Mouse (Mus musculus) testis, adult 2 months (tissue): ENCODE data around the gene Asic1. TPM values are rescaled to one million over a fixed set of nuclear protein-coding genes. Genes with fewer than 3 reads are reported as not detected.

Experiments used
- H3K27ac ChIP-seq: fragments of 200-500 bp; 2 replicates; pipeline ENCODE4 v1.5.1; 2012; ENCODE audit warnings: low read depth, low read length; ENCODE audit not compliant: control insufficient read depth, insufficient read depth
- H3K27me3 ChIP-seq: fragments of 200-500 bp; 2 replicates; pipeline ENCODE4 v1.6.1; 2012; ENCODE audit warnings: mild to moderate bottlenecking, low read length, moderate library complexity; ENCODE audit not compliant: control insufficient read depth, insufficient read depth
- H3K36me3 ChIP-seq: fragments of 200-500 bp; 2 replicates; pipeline ENCODE4 v1.6.1; 2012; ENCODE audit warnings: mild to moderate bottlenecking, low read length; ENCODE audit not compliant: control insufficient read depth, insufficient read depth
- H3K4me1 ChIP-seq: fragments of 200-500 bp; 2 replicates; pipeline ENCODE4 v1.6.1; 2012; ENCODE audit warnings: low read length; ENCODE audit not compliant: control insufficient read depth, insufficient read depth
- H3K4me3 ChIP-seq: fragments of 200-500 bp; 2 replicates; pipeline ENCODE4 v1.5.1; 2012; ENCODE audit warnings: low read depth, mild to moderate bottlenecking, low read length, moderate library complexity, mixed read lengths; ENCODE audit not compliant: control insufficient read depth
- CTCF ChIP-seq: fragments of 200-500 bp; IDR thresholded peaks from 2 replicates; pipeline ENCODE4 v1.5.1; 2012; ENCODE audit warnings: low read depth, mild to moderate bottlenecking, inconsistent platforms, low read length, moderate library complexity; ENCODE audit not compliant: control insufficient read depth, insufficient read depth, insufficient replicate concordance
- POLR2A ChIP-seq: fragments of 200-500 bp; IDR thresholded peaks from 2 replicates; pipeline ENCODE4 v1.6.1; 2012; ENCODE audit warnings: low read depth, mild to moderate bottlenecking, inconsistent platforms, low read length, moderate library complexity; ENCODE audit not compliant: control insufficient read depth
- polyA plus RNA-seq: library from polyadenylated mRNA; depleted of rRNA; stranded (reverse); fragments of >200 nt; gene quantifications from 2 replicates; pipeline ENCODE4 v1.2.3, GENCODE M21; 2012

The Asic1 gene
- polyA plus RNA-seq, 1 experiment, result 0.16 TPM

GRCm38 (mm10) chr15:99674866-99675265 is 4.7 kb downstream of the Asic1 start:
- Histone ChIP-seq H3K4me1 (peaks cover 10% of the 10 kb centered on the region), H3K27me3 (no peaks in the 10 kb centered on the region), H3K4me3 (no peak overlapping the region), H3K27ac (no peak overlapping the region), H3K36me3 (no peaks in the 10 kb centered on the region)
- TF ChIP-seq POLR2A (no peak), CTCF (no peak)

GRCm38 (mm10) chr15:99677089-99677488 is 6.9 kb downstream of the Asic1 start:
- peaks cover 2% of the 10 kb centered on the region for H3K4me1 ChIP-seq
- TF ChIP-seq POLR2A, result no peak
- TF ChIP-seq CTCF, result no peak
- no peak overlapping the region for H3K27ac ChIP-seq
- H3K36me3 ChIP-seq, result no peaks in the 10 kb centered on the region
- no peak overlapping the region for H3K4me3 ChIP-seq
- H3K27me3 ChIP-seq, result no peaks in the 10 kb centered on the region

GRCm38 (mm10) chr15:99678063-99678800 is 8.1 kb downstream of the Asic1 start:
- TF ChIP-seq CTCF, result no peak
- TF ChIP-seq POLR2A, result no peak
- H3K27me3 ChIP-seq, result no peaks in the 10 kb centered on the region
- H3K27ac ChIP-seq, result no peak overlapping the region
- no peak overlapping the region for H3K4me3 ChIP-seq
- peaks cover 2% of the 10 kb centered on the region for H3K4me1 ChIP-seq
- H3K36me3 ChIP-seq, result no peaks in the 10 kb centered on the region

- Histone ChIP-seq H3K27me3 (no peaks in the 10 kb centered on the region), H3K4me1 (peaks cover 2% of the 10 kb centered on the region), H3K27ac (no peak overlapping the region), H3K4me3 (no peak overlapping the region), H3K36me3 (no peaks in the 10 kb centered on the region)
- no peak for TF ChIP-seq POLR2A
Measured at GRCm38 (mm10) chr15:99679008-99679407, 8.8 kb downstream of the Asic1 start.

GRCm38 (mm10) chr15:99682880-99683279 is 12.7 kb downstream of the Asic1 start:
- Histone ChIP-seq H3K27ac (no peak overlapping the region), H3K4me1 (peaks cover 2% of the 10 kb centered on the region), H3K4me3 (no peak overlapping the region), H3K36me3 (no peaks in the 10 kb centered on the region), H3K27me3 (no peaks in the 10 kb centered on the region)
- no peak for TF ChIP-seq POLR2A
- TF ChIP-seq CTCF, result peak; percentile 59; the same call in 1 of the 2 replicates

GRCm38 (mm10) chr15:99684156-99684555 is 14.0 kb downstream of the Asic1 start:
- H3K4me1 ChIP-seq, result no peaks in the 10 kb centered on the region
- TF ChIP-seq CTCF, result no peak
- TF ChIP-seq POLR2A, result no peak
- H3K27ac ChIP-seq, result no peak overlapping the region
- H3K27me3 ChIP-seq, result no peaks in the 10 kb centered on the region
- no peak overlapping the region for H3K4me3 ChIP-seq
- no peaks in the 10 kb centered on the region for H3K36me3 ChIP-seq

GRCm38 (mm10) chr15:99688712-99689111 is 18.5 kb downstream of the Asic1 start:
- no peak overlapping the region for H3K27ac ChIP-seq

More at GRCm38 (mm10) chr15:99688712-99689111, 18.5 kb downstream of the Asic1 start:
- Histone ChIP-seq H3K4me1 (peaks cover 2% of the 10 kb centered on the region; the same call in 1 of the 2 replicates), H3K4me3 (no peak overlapping the region), H3K36me3 (no peaks in the 10 kb centered on the region), H3K27me3 (no peaks in the 10 kb centered on the region)
- TF ChIP-seq CTCF (peak; percentile 76; the same call in 1 of the 2 replicates), POLR2A (no peak)
